ENCODE assay signal across 10 mouse cellular contexts in genomic region chr9:36820969-36821643, GRCm38 (mm10). TPM values are rescaled to one million over a fixed set of nuclear protein-coding genes. Genes with fewer than 3 reads are reported as not detected.
DNase-seq lines count a peak whose midpoint lies in the region.
"Had no signal": no experiment of that assay in that cellular context is flagged by ENCODE, and none has a peak within 500 bp of the region (broad histone marks: within the 10 kb centered on the region; RNA-seq: fewer than 3 reads in every experiment).

No protein-coding gene starts in this region.

- DNase-seq in embryo, embryonic 10 days (ENCODE audit: low spot score): peak; percentile 64
- DNase-seq in embryo, embryonic 9.5 days (ENCODE audit: extremely low spot score): no peak
- peak; percentile 45 for DNase-seq in right cerebral cortex, postnatal 14 days
- no peak for DNase-seq in right cerebral cortex, postnatal 36 days (ENCODE audit: low spot score in 2 of 2)
- DNase-seq in limb, embryonic 10.5 days (ENCODE audit: low spot score): no peak
- DNase-seq in retina, embryonic 14.5 days (ENCODE audit: low spot score): peak; percentile 41
- no peak for DNase-seq in heart, postnatal 25 days (ENCODE audit: low spot score)
- no peak for DNase-seq in T-cell, adult 2 months (ENCODE audit: low spot score)
- DNase-seq: thymus, postnatal 25 days had no signal

- H3K4me1 ChIP-seq in limb, embryonic 10.5 days: peaks cover 14% of the 10 kb centered on the region

- H3K9me3 ChIP-seq in limb, embryonic 10.5 days (replicated peaks): no peaks in the 10 kb centered on the region
- H3K9me3 ChIP-seq: heart, embryonic 10.5 days had no signal

- H3K36me3 ChIP-seq in limb, embryonic 10.5 days: no peaks in the 10 kb centered on the region
- H3K36me3 ChIP-seq: heart, embryonic 10.5 days had no signal

- intact Hi-C loops in heart, postnatal 25 days (cut with DNase I): no loop called here

- no peaks in the 10 kb centered on the region for H3K27me3 ChIP-seq in limb, embryonic 10.5 days (ENCODE audit: low read depth, poor library complexity, severe bottlenecking)

- peak overlapping the region; percentile 29 for H3K4me3 ChIP-seq in limb, embryonic 10.5 days
- H3K4me3 ChIP-seq: heart, embryonic 10.5 days had no signal

- whole genome bisulfite sequencing in limb, embryonic 10.5 days: 51% methylated on average over 9 of the region's 9 CpGs

- peak overlapping the region; percentile 86 for H3K27ac ChIP-seq in limb, embryonic 10.5 days
- H3K27ac ChIP-seq: heart, embryonic 10.5 days had no signal

RNA-seq across cellular contexts. Expression of gene Fez1, which starts 0.6 kb away (rescaled TPM):
- polyA plus RNA-seq in limb, embryonic 10.5 days (2016; fragmentation: Nextera tagmentation; extraction: Ambion mirVana): 10.0 and 10.1 TPM in 2 replicates
- total RNA-seq in heart, postnatal 25 days (2021): 1 to 10 TPM; 1.2 to 1.6 TPM

RNA-seq across cellular contexts. Expression of gene Ei24, which starts 23.9 kb away (rescaled TPM):
- polyA plus RNA-seq in limb, embryonic 10.5 days (2016; fragmentation: Nextera tagmentation; extraction: Ambion mirVana): 84.3 and 91.1 TPM in 2 replicates
- 10 to 100 TPM; 87.8 to 91.9 TPM for total RNA-seq in heart, postnatal 25 days (2021)

RNA-seq across cellular contexts. Expression of gene Stt3a, which starts 53.6 kb away (rescaled TPM):
- polyA plus RNA-seq in limb, embryonic 10.5 days (2016; fragmentation: Nextera tagmentation; extraction: Ambion mirVana): 169 and 198 TPM in 2 replicates
- total RNA-seq in heart, postnatal 25 days (2021): 10 to 100 TPM; 67.8 to 74.5 TPM

Comparison
In these comparisons a context has a peak if more than half of its experiments do, and no peak if none do; other contexts are left out.
1. DNase-seq: peak in embryo, embryonic 10 days (single experiment), right cerebral cortex, postnatal 14 days (single experiment) and retina, embryonic 14.5 days (single experiment); none in embryo, embryonic 9.5 days (single experiment), right cerebral cortex, postnatal 36 days (0 of 2), limb, embryonic 10.5 days (single experiment), heart, postnatal 25 days (single experiment) and T-cell, adult 2 months (single experiment).